Mouse (Mus musculus): ENCODE results near the gene Gm49486. TPM values are rescaled to one million over a fixed set of nuclear protein-coding genes. Genes with fewer than 3 reads are reported as not detected.

The Gm49486 gene
- polyA plus RNA-seq, 1 experiment from 2014 or later, result 0.30 TPM

GRCm38 (mm10) chr15:79192885-79193845 is 36.0 kb upstream of the Gm49486 start:
- Histone ChIP-seq H3K27me3 (replicated peaks; ENCODE audit: control insufficient read depth, insufficient read depth, low read length) (no peaks in the 10 kb centered on the region; the same call in 1 of the 2 replicates), H3K27ac (ENCODE audit: low read depth, low read length) (no peak overlapping the region; the same call in 1 of the 2 replicates), H3K9me3 (ENCODE audit: control insufficient read depth) (no peaks in the 10 kb centered on the region), H3K36me3 (ENCODE audit: control insufficient read depth, insufficient read depth) (no peaks in the 10 kb centered on the region), H3K4me3 (ENCODE audit: low read depth, low read length) (no peak overlapping the region), H3K4me1 (replicated peaks; ENCODE audit: control insufficient read depth, insufficient read depth, low read length) (no peaks in the 10 kb centered on the region), H3K9ac (ENCODE audit: low read depth, low read length) (no peak overlapping the region), H3K4me2 (replicated peaks; ENCODE audit: low read depth) (peak overlapping the region; percentile 17; the same call in 1 of the 2 replicates)
- no peak for TF ChIP-seq CTCF (IDR thresholded peaks at IDR 0.05; ENCODE audit: low read depth)
- ATAC-seq, result no peak
- WGBS, result 40% methylated on average over 27 of the region's 27 CpGs

- Histone ChIP-seq H3K9ac (ENCODE audit: low read depth, low read length) (no peak overlapping the region), H3K36me3 (ENCODE audit: control insufficient read depth, insufficient read depth) (no peaks in the 10 kb centered on the region), H3K9me3 (ENCODE audit: control insufficient read depth) (no peaks in the 10 kb centered on the region), H3K4me2 (replicated peaks; ENCODE audit: low read depth) (no peak overlapping the region), H3K27ac (ENCODE audit: low read depth, low read length) (no peak overlapping the region), H3K27me3 (replicated peaks; ENCODE audit: control insufficient read depth, insufficient read depth, low read length) (no peaks in the 10 kb centered on the region; the same call in 1 of the 2 replicates), H3K4me1 (replicated peaks; ENCODE audit: control insufficient read depth, insufficient read depth, low read length) (no peaks in the 10 kb centered on the region), H3K4me3 (ENCODE audit: low read depth, low read length) (no peak overlapping the region)
- WGBS, result 73% methylated on average over 9 of the region's 9 CpGs
- TF ChIP-seq CTCF (IDR thresholded peaks at IDR 0.05; ENCODE audit: low read depth), result no peak
- no peak for ATAC-seq
Measured at GRCm38 (mm10) chr15:79194048-79194447, 35.1 kb upstream of the Gm49486 start.

- Histone ChIP-seq H3K4me2 (replicated peaks; ENCODE audit: low read depth) (no peak overlapping the region), H3K27ac (ENCODE audit: low read depth, low read length) (no peak overlapping the region), H3K4me1 (replicated peaks; ENCODE audit: control insufficient read depth, insufficient read depth, low read length) (no peaks in the 10 kb centered on the region), H3K4me3 (ENCODE audit: low read depth, low read length) (no peak overlapping the region), H3K27me3 (replicated peaks; ENCODE audit: control insufficient read depth, insufficient read depth, low read length) (no peaks in the 10 kb centered on the region; the same call in 1 of the 2 replicates), H3K9me3 (ENCODE audit: control insufficient read depth) (no peaks in the 10 kb centered on the region), H3K36me3 (ENCODE audit: control insufficient read depth, insufficient read depth) (no peaks in the 10 kb centered on the region), H3K9ac (ENCODE audit: low read depth, low read length) (no peak overlapping the region)
- no peak for TF ChIP-seq CTCF (IDR thresholded peaks at IDR 0.05; ENCODE audit: low read depth)
- WGBS, result 91% methylated on average over 2 of the region's 2 CpGs
- no peak for ATAC-seq
Measured at GRCm38 (mm10) chr15:79194946-79195345, 34.2 kb upstream of the Gm49486 start.

GRCm38 (mm10) chr15:79195492-79195891 is 33.7 kb upstream of the Gm49486 start:
- no peak overlapping the region for H3K4me2 ChIP-seq (replicated peaks; ENCODE audit: low read depth)
- no peak overlapping the region for H3K4me3 ChIP-seq (ENCODE audit: low read depth, low read length)
- H3K27me3 ChIP-seq (replicated peaks; ENCODE audit: control insufficient read depth, insufficient read depth, low read length), result no peaks in the 10 kb centered on the region; the same call in 1 of the 2 replicates
- no peaks in the 10 kb centered on the region for H3K36me3 ChIP-seq (ENCODE audit: control insufficient read depth, insufficient read depth)
- no peak overlapping the region for H3K27ac ChIP-seq (ENCODE audit: low read depth, low read length)
- 81% methylated on average over 8 of the region's 8 CpGs for WGBS
- no peak for TF ChIP-seq CTCF (IDR thresholded peaks at IDR 0.05; ENCODE audit: low read depth)
- H3K4me1 ChIP-seq (replicated peaks; ENCODE audit: control insufficient read depth, insufficient read depth, low read length), result no peaks in the 10 kb centered on the region
- H3K9me3 ChIP-seq (ENCODE audit: control insufficient read depth), result no peaks in the 10 kb centered on the region
- H3K9ac ChIP-seq (ENCODE audit: low read depth, low read length), result no peak overlapping the region
- ATAC-seq, result no peak

GRCm38 (mm10) chr15:79199390-79199976 is 29.7 kb upstream of the Gm49486 start:
- no peak overlapping the region for H3K27ac ChIP-seq (ENCODE audit: low read depth, low read length)
- H3K27me3 ChIP-seq (replicated peaks; ENCODE audit: control insufficient read depth, insufficient read depth, low read length), result no peaks in the 10 kb centered on the region; the same call in 1 of the 2 replicates
- H3K9me3 ChIP-seq (ENCODE audit: control insufficient read depth), result no peaks in the 10 kb centered on the region
- H3K9ac ChIP-seq (ENCODE audit: low read depth, low read length), result no peak overlapping the region
- H3K4me3 ChIP-seq (ENCODE audit: low read depth, low read length), result no peak overlapping the region
- no peak overlapping the region for H3K4me2 ChIP-seq (replicated peaks; ENCODE audit: low read depth)
- no peak for TF ChIP-seq CTCF (IDR thresholded peaks at IDR 0.05; ENCODE audit: low read depth)
- no peaks in the 10 kb centered on the region for H3K36me3 ChIP-seq (ENCODE audit: control insufficient read depth, insufficient read depth)
- no peaks in the 10 kb centered on the region for H3K4me1 ChIP-seq (replicated peaks; ENCODE audit: control insufficient read depth, insufficient read depth, low read length)
- WGBS, result 91% methylated on average over 12 of the region's 12 CpGs
- no peak for ATAC-seq

- Histone ChIP-seq H3K27me3 (replicated peaks; ENCODE audit: control insufficient read depth, insufficient read depth, low read length) (peaks cover 3% of the 10 kb centered on the region; the same call in 1 of the 2 replicates), H3K4me3 (ENCODE audit: low read depth, low read length) (no peak overlapping the region), H3K9me3 (ENCODE audit: control insufficient read depth) (no peaks in the 10 kb centered on the region), H3K4me1 (replicated peaks; ENCODE audit: control insufficient read depth, insufficient read depth, low read length) (no peaks in the 10 kb centered on the region), H3K27ac (ENCODE audit: low read depth, low read length) (no peak overlapping the region), H3K9ac (ENCODE audit: low read depth, low read length) (no peak overlapping the region), H3K36me3 (ENCODE audit: control insufficient read depth, insufficient read depth) (no peaks in the 10 kb centered on the region), H3K4me2 (replicated peaks; ENCODE audit: low read depth) (no peak overlapping the region)
- TF ChIP-seq CTCF (IDR thresholded peaks at IDR 0.05; ENCODE audit: low read depth), result no peak
- no peak for ATAC-seq
- 46% methylated on average over 12 of the region's 13 CpGs for WGBS
Measured at GRCm38 (mm10) chr15:79201491-79202150, 27.6 kb upstream of the Gm49486 start.
